Mouse (Mus musculus) gastrocnemius, postnatal 4 days (tissue): ENCODE results near the gene Arhgef28. TPM values are rescaled to one million over a fixed set of nuclear protein-coding genes. Genes with fewer than 3 reads are reported as not detected.

ENCODE experiments used
- DNase-seq, 2 experiments: peaks; one replicate each; pipeline ENCODE4 v3.0.0; 2021 to 2022; ENCODE audit warnings: low spot score in 2 of 2, mixed read lengths in 2 of 2
- total RNA-seq, 2 experiments: library from RNA; stranded (reverse); gene quantifications; 2 replicates each; pipeline ENCODE4 v1.2.3; 2021

Gene Arhgef28
- total RNA-seq, 2 experiments from 2014 or later, result 4.8 to 5.9 TPM

DNA sequence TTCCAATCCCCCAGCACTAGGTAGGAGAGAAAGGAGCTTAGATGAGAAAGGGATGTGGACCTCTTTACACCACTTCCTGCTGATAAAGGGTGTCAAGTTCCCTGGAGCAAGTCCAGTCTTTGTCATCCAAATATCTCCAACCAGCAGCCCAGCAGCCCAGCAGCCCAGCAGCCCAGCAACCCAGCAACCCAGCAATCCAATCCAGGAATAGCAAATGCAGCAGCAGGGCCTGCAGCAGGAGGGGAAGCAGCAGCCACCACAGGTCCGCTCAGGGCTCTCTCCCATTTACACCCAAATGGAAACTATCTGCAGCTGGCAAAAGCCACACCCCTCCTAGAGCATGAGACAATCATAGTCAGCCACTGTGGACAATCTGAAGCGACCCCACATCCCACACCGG, 21.6 kb downstream of the Arhgef28 start:
- DNase-seq, result no peak

DNA sequence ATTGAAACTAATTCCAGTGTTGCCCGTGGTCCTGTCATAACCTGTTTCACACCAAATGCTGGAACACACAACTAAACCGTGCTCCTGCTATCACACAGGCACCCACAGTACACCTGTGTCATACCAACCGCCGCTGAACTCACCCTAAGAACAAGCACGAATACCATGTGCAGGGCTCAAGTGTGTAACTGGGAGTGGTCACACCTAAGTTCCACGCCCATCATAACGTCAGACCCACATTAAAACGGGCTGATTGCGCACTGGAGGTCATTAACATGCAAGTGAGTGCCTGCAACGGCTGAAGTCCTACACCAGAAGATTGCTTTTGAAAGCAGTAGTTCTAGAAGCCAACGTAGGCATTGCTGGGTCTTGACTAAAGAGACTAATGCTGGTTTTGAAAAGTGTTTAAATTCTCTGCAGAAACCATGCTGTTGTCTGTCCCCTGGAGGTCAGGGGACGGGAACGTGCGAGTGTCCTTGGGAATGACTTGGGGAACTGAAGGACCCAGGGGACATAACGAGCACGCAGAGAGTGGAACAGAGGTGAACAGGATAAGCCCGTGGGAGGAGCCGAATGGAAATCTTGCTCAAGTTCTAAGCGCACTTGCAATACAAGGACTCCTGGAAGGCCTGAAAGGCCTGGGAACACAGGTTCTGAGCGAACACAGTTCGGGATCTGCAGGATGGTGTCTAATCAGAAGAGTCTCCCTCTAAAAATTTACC, 22.9 kb downstream of the Arhgef28 start:
- no peak for DNase-seq

- DNase-seq, result no peak
Measured at GRCm38 (mm10) chr13:98182330-98182729, 23.9 kb downstream of the Arhgef28 start.

DNA sequence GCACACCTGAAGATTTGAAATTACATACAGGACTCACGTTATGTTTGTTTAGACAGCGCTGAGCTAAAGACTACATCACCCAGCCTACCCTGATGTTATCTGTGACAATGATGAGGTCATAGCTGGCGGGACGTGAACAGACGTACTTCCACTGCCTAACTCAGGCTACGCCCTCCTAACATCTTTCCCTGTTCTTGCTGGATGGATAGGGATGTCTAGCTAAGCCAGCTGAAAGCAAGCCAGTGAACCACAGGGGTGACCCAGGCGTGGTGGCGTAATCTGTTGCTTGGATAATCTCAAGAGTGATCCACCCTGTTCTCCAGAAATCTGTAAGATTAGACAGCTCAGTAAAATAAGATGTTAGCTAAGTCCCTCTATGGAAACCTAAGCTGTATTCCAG, 25.6 kb downstream of the Arhgef28 start:
- DNase-seq, result no peak

DNA sequence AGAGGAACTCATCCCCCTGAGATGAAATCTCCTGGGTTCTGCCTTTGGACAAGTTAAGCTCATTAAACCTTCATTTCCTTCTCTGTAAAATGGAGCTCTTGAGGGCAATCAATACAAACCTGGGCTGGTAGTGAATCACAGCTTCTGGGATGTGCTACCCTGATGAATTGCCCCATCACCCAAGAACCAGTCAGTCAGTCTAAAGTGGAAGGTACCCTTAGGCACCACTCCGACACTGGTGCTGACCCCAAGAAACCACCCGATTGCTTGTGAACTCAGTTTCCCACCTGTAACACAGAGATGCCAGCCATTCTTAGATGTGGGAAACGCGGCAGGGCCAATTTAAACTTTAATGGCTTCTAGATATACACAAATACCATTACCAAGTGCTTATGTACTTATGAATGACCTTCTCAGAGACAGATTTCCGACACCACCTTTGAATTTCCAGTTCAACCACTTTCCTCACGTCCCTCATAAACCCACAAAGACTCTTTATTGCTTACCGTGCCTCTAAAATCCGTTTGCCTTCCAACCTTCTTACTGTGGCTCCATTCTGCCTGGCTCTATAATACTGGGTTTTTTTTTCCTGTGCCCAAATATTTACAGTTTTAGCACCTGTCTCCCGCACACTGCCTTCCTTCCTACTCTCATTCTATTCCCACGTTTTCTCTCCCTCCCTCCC, 30.8 kb downstream of the Arhgef28 start:
- no peak for DNase-seq

- no peak for DNase-seq
Measured at GRCm38 (mm10) chr13:98173008-98173407, 33.2 kb downstream of the Arhgef28 start.

GRCm38 (mm10) chr13:98172365-98172764, 33.9 kb downstream of the Arhgef28 start:
- DNase-seq, result no peak

GRCm38 (mm10) chr13:98171706-98172105, 34.5 kb downstream of the Arhgef28 start:
- no peak for DNase-seq

DNA sequence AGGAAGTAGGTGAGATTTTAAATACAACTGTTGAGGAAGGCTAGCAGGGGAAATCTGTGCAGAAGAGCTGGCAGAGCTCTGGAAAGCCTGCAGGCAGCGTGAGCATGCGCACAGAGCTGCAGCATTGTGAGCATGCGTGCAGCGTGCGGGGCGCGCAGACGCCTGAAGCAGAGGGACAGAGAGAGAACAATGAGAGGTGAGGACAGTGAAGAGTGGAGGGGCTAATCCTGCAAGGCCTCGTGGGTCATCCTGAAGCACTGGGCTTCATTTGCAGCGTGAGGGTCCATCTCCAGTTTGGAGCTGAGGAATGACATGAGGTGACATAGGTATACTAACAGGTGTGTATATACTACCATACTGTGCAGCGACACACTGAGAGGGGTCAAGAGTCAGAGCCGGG, 35.0 kb downstream of the Arhgef28 start:
- no peak for DNase-seq

DNA sequence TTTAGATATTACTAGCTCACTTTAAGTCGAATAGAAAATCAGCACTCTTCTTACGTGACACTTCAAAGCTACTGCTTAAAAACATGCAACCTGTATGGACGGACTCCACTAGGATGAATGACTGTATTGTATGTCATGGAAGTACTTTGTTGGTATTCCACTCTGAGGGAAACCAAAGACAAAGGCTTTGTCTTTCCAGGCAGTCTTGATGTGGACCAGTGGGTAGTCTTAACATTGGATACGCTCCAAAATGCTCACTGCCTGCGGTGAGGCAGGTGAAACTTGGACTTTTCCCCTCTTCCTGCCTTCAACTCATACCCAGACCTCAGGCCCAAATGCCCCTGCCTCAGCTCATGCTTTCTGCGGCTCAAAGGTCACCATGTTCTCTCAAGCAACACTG, 41.4 kb downstream of the Arhgef28 start:
- DNase-seq, result no peak

DNA sequence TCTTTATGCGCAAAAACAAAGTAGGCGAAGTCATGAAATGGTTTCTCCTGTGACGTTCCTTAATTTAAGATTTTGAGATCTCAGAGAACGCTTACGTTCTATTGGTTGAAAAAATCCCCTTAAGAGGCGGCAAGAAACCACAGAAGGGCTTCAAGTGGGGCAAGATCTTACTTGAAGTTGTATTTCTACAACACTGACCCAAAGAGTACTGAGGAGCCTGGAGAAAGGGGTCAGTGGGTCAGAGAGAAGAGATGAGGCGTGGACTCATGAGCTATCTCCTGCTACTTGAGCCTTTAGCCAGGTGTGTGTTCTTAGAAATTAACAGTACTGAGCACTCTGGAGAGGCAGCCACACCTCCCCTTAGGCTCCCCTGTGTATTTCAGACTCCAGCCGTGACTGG, 44.7 kb downstream of the Arhgef28 start:
- DNase-seq, result no peak

DNA sequence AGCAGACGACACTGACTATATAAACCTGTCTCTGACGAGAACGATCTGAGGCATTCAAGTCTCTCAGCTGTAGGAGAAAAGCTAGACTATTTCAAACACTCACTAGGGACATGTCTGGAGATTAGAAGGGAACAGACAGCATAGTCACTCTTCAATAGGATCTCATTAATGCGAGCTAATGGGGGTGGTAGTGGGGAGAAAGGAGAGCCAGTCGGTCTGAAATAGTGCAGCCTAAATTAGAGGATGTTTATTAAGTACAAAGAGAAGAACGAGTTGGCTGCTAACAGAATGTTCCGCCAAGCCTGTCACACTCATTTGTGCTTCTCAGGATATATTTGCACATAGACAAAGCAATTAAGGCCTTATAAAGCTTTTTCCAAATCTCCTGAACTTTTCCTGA, 49.6 kb downstream of the Arhgef28 start:
- no peak for DNase-seq

DNA sequence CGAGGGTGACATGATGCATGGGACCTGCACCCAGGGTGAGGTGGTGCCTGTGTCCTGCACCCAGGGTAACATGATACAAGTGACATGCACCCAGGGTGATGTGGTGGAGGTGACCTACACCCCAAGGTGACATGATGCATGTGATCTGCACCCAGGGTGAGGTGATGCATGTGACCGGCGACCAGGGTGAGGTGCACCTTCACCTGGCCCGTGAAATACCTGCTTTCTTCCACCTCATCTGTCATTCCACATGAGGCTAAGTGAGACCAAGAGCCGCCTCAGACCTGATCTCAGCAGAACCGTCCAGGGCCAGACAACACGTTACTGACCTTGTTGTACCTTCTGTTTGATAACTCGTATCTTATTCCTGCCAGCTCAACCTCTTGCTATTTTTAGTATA, 53.5 kb downstream of the Arhgef28 start:
- DNase-seq, result no peak

DNA sequence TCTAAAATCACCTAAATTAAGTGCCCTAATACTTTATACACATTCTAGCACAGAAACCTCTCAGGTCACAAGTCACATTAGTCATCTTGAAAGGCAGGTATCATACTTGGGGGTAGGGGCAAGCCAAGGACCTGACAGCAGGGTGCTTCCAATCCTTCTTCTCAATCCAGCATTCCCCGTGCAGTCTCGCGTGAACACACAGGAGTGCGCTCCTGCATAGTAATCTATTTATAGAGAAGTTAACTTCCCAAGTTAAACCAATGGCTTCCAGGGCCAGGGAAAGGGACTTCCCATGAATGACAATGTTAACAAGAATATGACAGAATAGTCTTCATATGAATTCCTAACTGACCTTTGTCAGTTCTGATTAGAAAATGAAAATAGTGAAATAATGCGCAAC, 58.7 kb downstream of the Arhgef28 start:
- DNase-seq, result no peak

GRCm38 (mm10) chr13:98146573-98147160, 59.6 kb downstream of the Arhgef28 start:
- no peak for DNase-seq

GRCm38 (mm10) chr13:98145310-98145709, 60.9 kb downstream of the Arhgef28 start:
- DNase-seq, result no peak

DNA sequence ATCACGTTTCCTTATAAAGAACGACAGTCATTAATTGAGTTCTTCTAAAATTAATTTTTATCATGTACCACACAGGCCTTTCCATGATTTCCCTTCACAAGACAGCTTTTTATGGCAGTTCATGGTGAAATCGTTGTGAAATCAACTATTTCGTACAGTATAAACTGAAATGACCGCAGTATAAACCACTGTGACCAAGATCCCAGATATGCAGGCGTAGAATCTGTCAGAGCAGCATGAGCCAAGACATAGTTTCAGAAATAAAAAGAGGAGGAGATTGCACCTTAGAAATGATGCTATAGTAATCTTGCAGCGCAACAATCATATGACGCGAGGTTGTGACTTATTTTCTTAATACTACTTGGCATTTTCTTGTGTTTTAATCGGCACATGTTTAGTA, 63.2 kb downstream of the Arhgef28 start:
- no peak for DNase-seq

- no peak for DNase-seq
Measured at GRCm38 (mm10) chr13:98140626-98141025, 65.6 kb downstream of the Arhgef28 start.

DNA sequence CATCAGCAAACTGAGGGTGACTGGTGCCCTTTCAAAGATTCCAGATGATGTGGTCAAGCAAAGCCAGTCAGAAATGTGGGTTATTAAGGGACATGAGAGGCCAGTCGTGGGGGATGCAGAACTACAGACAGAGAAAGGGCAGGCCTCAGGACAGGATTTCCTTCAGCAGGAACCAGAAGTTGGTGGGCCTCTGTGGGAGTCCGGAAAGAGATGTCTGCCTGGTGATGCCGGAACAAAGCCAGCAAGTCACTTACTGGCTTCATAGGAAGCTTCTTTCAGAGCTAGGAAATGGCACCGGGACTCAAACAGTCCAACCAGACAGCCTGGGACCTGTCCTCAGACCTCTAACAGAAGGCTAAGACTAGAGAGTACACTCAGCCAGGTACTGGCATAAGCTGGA, 67.5 kb downstream of the Arhgef28 start:
- no peak for DNase-seq

DNA sequence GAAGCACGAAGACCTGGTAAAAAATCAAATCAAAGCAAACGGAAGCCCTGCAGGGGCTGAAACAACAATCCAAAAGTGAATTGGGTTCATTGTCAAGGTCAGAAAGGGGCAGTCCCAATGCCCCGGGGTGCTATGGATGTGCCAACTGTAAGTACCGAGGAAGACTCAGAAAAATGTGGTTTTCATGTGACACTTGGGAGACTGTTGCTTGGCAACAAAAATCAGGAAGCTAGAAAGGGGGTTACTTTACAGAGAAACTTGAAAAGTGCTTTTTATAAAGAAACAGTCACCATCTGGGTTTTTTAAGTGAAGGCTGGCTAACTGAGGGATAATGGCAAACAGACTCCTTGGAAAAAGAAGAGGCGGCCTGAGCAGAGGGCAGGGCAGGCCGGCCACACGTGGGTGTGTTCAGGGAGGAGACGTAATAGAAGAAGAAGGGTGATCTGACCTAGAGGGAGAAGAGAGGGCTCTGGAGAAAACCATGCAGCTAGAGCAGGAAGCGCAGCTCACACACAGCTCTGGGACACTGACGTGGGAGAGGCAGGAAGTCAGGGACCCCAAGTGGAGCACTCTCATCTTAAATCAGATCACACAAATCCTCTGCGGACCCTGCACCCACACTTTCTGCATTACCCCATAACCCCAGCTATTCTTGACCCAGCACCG, 70.2 kb downstream of the Arhgef28 start:
- no peak for DNase-seq

DNA sequence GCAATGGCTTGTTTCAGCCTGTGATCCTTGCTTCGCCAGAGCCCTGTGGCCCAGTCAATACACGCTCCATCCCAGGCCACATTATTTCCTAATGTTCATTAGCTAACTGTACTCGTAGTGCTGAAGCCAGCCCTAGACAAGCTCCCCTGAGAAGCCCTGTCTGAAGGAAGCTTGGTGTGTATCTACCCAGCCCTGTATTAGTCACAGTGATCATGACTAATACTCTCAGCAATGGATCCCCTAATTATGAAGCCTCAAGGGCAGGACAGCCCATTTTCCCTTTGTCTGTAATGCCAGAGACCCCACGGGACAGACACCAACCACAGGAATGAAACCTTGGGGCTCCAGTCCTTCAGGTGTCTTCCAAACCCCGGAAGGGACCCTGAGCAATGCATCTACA, 73.3 kb downstream of the Arhgef28 start:
- DNase-seq, result no peak

GRCm38 (mm10) chr13:98132264-98132663, 74.0 kb downstream of the Arhgef28 start:
- no peak for DNase-seq
